26 mouse cellular contexts compared by ENCODE assay signal in genomic region chr15:21269856-21270255, GRCm38 (mm10).
"Had no signal": no experiment of that assay in that cellular context is flagged by ENCODE, and none has a peak within 500 bp of the region (broad histone marks: within the 10 kb centered on the region; RNA-seq: fewer than 3 reads in every experiment).

No protein-coding gene starts in this region.

- DNase-seq: cerebellum, adult 9-10 months; cerebellum, adult 9-11 months; cerebellum, postnatal 14 days; cerebellum, postnatal 25 days; cerebellum, postnatal 36 days; embryo, embryonic 11 days; forebrain, postnatal 0 days; gastrocnemius, adult 2 months; gastrocnemius, postnatal 10 days; gastrocnemius, postnatal 14 days; gastrocnemius, postnatal 25 days; gastrocnemius, postnatal 36 days; heart, adult 11 months; heart, adult 18-20 months; heart, adult 2 months had no signal

- H3K4me1 ChIP-seq: embryonic facial prominence, embryonic 10.5 days; embryonic facial prominence, embryonic 12.5 days; embryonic facial prominence, embryonic 13.5 days; embryonic facial prominence, embryonic 15.5 days; forebrain, embryonic 10.5 days; forebrain, embryonic 12.5 days; forebrain, embryonic 13.5 days; forebrain, embryonic 15.5 days had no signal

- H3K9ac ChIP-seq: embryonic facial prominence, embryonic 12.5 days; embryonic facial prominence, embryonic 13.5 days; embryonic facial prominence, embryonic 15.5 days; forebrain, embryonic 12.5 days; forebrain, embryonic 13.5 days; forebrain, embryonic 15.5 days; forebrain, postnatal 0 days had no signal

- H3K27me3 ChIP-seq: embryonic facial prominence, embryonic 12.5 days; embryonic facial prominence, embryonic 13.5 days; embryonic facial prominence, embryonic 15.5 days; forebrain, embryonic 12.5 days; forebrain, embryonic 13.5 days; forebrain, embryonic 15.5 days had no signal

- H3K4me2 ChIP-seq: embryonic facial prominence, embryonic 12.5 days; embryonic facial prominence, embryonic 13.5 days; embryonic facial prominence, embryonic 15.5 days; forebrain, embryonic 12.5 days; forebrain, embryonic 13.5 days; forebrain, embryonic 15.5 days had no signal

- H3K4me3 ChIP-seq: embryonic facial prominence, embryonic 10.5 days; embryonic facial prominence, embryonic 12.5 days; embryonic facial prominence, embryonic 13.5 days; embryonic facial prominence, embryonic 15.5 days; erythroblast, embryonic 14.5 days; forebrain, embryonic 10.5 days; forebrain, embryonic 12.5 days; forebrain, embryonic 13.5 days; forebrain, embryonic 15.5 days; gastrocnemius, adult 2 months; heart, adult 2 months had no signal

- H3K9me3 ChIP-seq: embryonic facial prominence, embryonic 10.5 days; embryonic facial prominence, embryonic 12.5 days; embryonic facial prominence, embryonic 13.5 days; embryonic facial prominence, embryonic 15.5 days; forebrain, embryonic 10.5 days; forebrain, embryonic 12.5 days; forebrain, embryonic 13.5 days; forebrain, embryonic 15.5 days had no signal

- ATAC-seq: forebrain, embryonic 13.5 days; forebrain, embryonic 14.5 days; forebrain, embryonic 15.5 days; forebrain, embryonic 16.5 days; forebrain, postnatal 0 days had no signal

- H3K36me3 ChIP-seq: embryonic facial prominence, embryonic 10.5 days; embryonic facial prominence, embryonic 12.5 days; embryonic facial prominence, embryonic 13.5 days; embryonic facial prominence, embryonic 15.5 days; forebrain, embryonic 10.5 days; forebrain, embryonic 12.5 days; forebrain, embryonic 15.5 days had no signal

- H3K27ac ChIP-seq: embryonic facial prominence, embryonic 10.5 days; embryonic facial prominence, embryonic 12.5 days; embryonic facial prominence, embryonic 13.5 days; embryonic facial prominence, embryonic 15.5 days; forebrain, embryonic 10.5 days; forebrain, embryonic 12.5 days; forebrain, embryonic 13.5 days; forebrain, embryonic 15.5 days; gastrocnemius, adult 2 months; heart, adult 2 months had no signal
